Mouse (Mus musculus): ENCODE results near the gene Cfap45. TPM values are rescaled to one million over a fixed set of nuclear protein-coding genes. Genes with fewer than 3 reads are reported as not detected.
A peak's percentile ranks its signal among the peaks of the same experiment; 100 is the strongest.

Gene Cfap45
- total RNA-seq, 2 experiments from 2014 or later, result 4.5 to 5.2 TPM

GRCm38 (mm10) chr1:172509983-172510382 lies 10.6 kb upstream of the Cfap45 start:
- no peak for TF ChIP-seq CTCF (IDR thresholded peaks at IDR 0.05)
- intact Hi-C loops (cut with DNase I), result no loop called here
- DNase-seq (ENCODE audit: extremely low spot score in 1 of 2, low spot score in 2 of 2), result no peak
- Histone ChIP-seq H3K4me3 (no peak overlapping the region), H3K27ac (no peak overlapping the region)

DNA sequence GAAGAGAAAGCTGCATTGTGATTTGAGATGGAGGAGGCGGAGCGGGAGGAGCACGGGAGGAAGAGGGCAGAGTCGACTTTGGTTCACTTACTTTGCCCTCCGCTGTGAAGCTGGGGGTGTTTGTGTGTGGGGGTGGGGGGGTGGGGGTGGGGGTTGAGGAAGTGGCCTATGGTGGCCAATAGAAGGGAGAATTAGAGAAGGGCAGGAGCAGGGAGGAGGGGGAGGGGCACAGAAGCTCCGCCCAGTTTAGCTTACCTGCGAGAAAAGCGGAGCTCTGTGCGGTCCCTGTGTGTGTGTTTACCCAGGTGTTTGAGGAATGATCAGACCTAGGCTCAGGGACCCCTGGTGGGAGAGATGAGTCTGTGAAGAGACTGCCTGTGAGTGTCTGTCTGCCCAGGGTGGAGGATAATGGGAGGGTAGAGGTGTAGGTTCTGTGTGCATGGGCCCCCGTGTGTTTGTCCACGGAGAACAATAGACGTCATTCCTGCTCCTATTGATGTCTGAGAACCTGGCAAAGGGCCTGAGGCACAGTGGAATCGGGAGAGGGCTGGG lies 10.1 kb upstream of the Cfap45 start:
- TF ChIP-seq CTCF (IDR thresholded peaks at IDR 0.05), result no peak
- Histone ChIP-seq H3K27ac (no peak overlapping the region), H3K4me3 (no peak overlapping the region)
- intact Hi-C loops (cut with DNase I), result no loop called here
- DNase-seq (ENCODE audit: extremely low spot score in 1 of 2, low spot score in 2 of 2), result no peak

DNA sequence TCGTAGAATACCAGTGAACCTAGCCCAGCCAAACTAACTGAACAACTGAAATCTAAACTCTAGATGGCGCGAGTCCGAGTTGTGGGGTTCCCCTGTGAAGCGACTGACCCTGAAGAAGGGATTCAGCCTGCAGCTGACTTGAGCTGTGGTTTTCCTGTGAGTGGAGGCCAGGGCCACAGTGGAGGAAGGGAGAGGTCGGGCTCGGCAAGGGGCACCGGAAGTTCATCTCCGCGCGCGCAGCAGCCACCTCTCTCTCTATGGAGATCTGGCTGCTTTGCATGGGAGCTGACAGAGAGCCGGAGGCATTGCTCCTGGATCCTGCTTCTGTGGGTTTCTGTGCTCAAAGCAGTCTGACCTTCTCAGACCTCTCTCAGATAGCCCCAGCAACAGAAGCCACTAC lies 7.6 kb upstream of the Cfap45 start:
- peak; percentile 17 for TF ChIP-seq CTCF (IDR thresholded peaks at IDR 0.05)
- intact Hi-C loops (cut with DNase I), result no loop called here
- Histone ChIP-seq H3K27ac (peak overlapping the region; percentile 16; the same call in 1 of the 2 replicates), H3K4me3 (no peak overlapping the region)
- DNase-seq (ENCODE audit: extremely low spot score in 1 of 2, low spot score in 2 of 2), result no peak

DNA sequence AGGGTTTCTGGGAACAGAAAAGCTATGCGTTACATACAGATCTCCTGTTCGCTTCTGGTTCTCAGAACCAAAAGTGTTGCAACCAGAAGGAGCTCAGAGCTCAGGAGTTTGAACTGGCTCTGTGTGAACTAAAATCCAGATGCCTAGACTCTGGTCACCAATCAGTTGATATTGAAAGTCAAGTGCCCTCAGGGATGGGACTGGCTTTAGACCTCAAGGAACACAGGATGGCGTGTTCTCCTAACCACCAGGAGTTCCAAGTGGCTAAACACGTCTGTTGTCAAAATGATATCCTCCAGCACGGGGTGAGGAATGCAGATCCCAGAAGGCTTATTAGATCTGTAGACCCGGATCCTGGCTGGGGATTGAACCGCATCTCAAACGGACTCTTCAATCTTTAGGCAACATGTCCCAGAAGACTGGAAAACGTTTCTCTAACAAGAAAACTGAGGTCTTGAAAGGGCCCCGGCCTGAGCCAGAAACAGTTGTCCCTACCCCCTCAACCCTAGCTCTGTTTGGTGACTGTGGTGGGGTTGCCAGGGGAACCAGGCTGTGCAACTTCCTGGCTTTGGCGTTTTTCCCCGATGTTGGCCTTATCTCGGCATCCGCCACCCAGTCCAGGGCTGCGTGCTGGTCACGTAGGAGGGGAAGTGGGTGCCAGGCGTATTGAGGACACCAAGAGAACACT lies 6.9 kb upstream of the Cfap45 start:
- intact Hi-C loops (cut with DNase I), result no loop called here
- peak overlapping the region; percentile 16; the same call in 1 of the 2 replicates for H3K27ac ChIP-seq

GRCm38 (mm10) chr1:172514213-172514529 lies 6.4 kb upstream of the Cfap45 start:
- TF ChIP-seq CTCF (IDR thresholded peaks at IDR 0.05), result no peak
- Histone ChIP-seq H3K4me3 (no peak overlapping the region), H3K27ac (no peak overlapping the region; the same call in 1 of the 2 replicates)
- intact Hi-C loops (cut with DNase I), result no loop called here
- DNase-seq (ENCODE audit: extremely low spot score in 1 of 2, low spot score in 2 of 2), result no peak

More for the DNA sequence above, 6.9 kb upstream of the Cfap45 start:
- peak in 1 of 2 experiments; percentile 23 for DNase-seq (ENCODE audit: extremely low spot score in 1 of 2, low spot score in 2 of 2)
- TF ChIP-seq CTCF (IDR thresholded peaks at IDR 0.05), result no peak
- H3K4me3 ChIP-seq, result no peak overlapping the region

DNA sequence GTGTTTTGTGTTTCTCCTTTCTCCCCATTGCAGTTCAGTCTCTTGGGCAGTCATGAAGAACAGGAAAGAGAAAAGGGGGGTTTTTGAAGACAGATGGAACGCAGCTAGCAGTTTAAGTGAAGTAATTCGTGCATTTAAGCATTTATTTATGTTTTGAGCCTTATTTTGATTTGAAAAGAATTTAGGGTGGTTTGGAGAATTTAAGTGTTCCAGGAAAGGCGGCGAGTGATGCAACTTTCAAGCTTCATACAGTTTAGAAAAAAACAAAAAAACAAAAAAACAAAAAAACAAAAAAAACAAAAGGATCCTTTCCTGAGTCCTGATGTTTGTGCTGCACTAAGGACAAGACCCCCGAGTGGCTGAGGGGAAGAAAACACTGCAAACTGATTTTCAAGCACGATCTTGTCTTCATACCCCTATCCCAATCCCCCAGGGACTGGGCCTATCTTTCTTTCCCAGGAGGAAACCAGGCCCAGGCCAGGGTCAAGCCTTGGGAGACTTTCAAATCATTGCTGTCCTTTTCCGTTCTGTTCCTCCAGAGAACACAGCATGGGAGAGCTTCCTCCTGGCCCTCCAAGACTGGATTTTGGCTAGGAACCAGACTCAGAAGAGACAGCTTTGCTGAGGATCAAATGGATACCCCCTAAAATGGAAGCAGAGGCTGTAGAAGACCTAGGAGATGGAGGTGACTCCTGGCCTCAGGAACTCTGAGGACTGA lies 5.9 kb upstream of the Cfap45 start:
- TF ChIP-seq CTCF (IDR thresholded peaks at IDR 0.05), result no peak
- no peak overlapping the region for H3K4me3 ChIP-seq
- no peak for DNase-seq (ENCODE audit: extremely low spot score in 1 of 2, low spot score in 2 of 2)
- no peak overlapping the region; the same call in 1 of the 2 replicates for H3K27ac ChIP-seq
- intact Hi-C loops (cut with DNase I), result no loop called here

- no peak for TF ChIP-seq CTCF (IDR thresholded peaks at IDR 0.05)
Measured at GRCm38 (mm10) chr1:172515396-172515795, 5.2 kb upstream of the Cfap45 start.

GRCm38 (mm10) chr1:172518013-172518412 lies 2.6 kb upstream of the Cfap45 start:
- no peak for DNase-seq (ENCODE audit: extremely low spot score in 1 of 2, low spot score in 2 of 2)
- intact Hi-C loops (cut with DNase I), result no loop called here
- Histone ChIP-seq H3K4me3 (no peak overlapping the region), H3K27ac (no peak overlapping the region)
- peak; percentile 56 for TF ChIP-seq CTCF (IDR thresholded peaks at IDR 0.05)

More at GRCm38 (mm10) chr1:172515396-172515795, 5.2 kb upstream of the Cfap45 start:
- DNase-seq (ENCODE audit: extremely low spot score in 1 of 2, low spot score in 2 of 2), result no peak
- intact Hi-C loops (cut with DNase I), result no loop called here
- no peak overlapping the region for H3K27ac ChIP-seq
- no peak overlapping the region for H3K4me3 ChIP-seq

GRCm38 (mm10) chr1:172519644-172520043 lies 957 bp upstream of the Cfap45 start:
- no peak for DNase-seq (ENCODE audit: extremely low spot score in 1 of 2, low spot score in 2 of 2)
- no peak for TF ChIP-seq CTCF (IDR thresholded peaks at IDR 0.05)
- no peak overlapping the region for H3K4me3 ChIP-seq
- intact Hi-C loops (cut with DNase I), result no loop called here
- H3K27ac ChIP-seq, result no peak overlapping the region

GRCm38 (mm10) chr1:172522524-172522923 lies 1.9 kb downstream of the Cfap45 start:
- no peak for TF ChIP-seq CTCF (IDR thresholded peaks at IDR 0.05)
- DNase-seq (ENCODE audit: extremely low spot score in 1 of 2, low spot score in 2 of 2), result no peak
- intact Hi-C loops (cut with DNase I), result no loop called here
- Histone ChIP-seq H3K4me3 (no peak overlapping the region), H3K27ac (no peak overlapping the region)

GRCm38 (mm10) chr1:172523699-172524101 lies 3.1 kb downstream of the Cfap45 start:
- H3K4me3 ChIP-seq, result no peak overlapping the region
- TF ChIP-seq CTCF (IDR thresholded peaks at IDR 0.05), result no peak
- no peak for DNase-seq (ENCODE audit: extremely low spot score in 1 of 2, low spot score in 2 of 2)
- intact Hi-C loops (cut with DNase I), result no loop called here
- H3K27ac ChIP-seq, result no peak overlapping the region

DNA sequence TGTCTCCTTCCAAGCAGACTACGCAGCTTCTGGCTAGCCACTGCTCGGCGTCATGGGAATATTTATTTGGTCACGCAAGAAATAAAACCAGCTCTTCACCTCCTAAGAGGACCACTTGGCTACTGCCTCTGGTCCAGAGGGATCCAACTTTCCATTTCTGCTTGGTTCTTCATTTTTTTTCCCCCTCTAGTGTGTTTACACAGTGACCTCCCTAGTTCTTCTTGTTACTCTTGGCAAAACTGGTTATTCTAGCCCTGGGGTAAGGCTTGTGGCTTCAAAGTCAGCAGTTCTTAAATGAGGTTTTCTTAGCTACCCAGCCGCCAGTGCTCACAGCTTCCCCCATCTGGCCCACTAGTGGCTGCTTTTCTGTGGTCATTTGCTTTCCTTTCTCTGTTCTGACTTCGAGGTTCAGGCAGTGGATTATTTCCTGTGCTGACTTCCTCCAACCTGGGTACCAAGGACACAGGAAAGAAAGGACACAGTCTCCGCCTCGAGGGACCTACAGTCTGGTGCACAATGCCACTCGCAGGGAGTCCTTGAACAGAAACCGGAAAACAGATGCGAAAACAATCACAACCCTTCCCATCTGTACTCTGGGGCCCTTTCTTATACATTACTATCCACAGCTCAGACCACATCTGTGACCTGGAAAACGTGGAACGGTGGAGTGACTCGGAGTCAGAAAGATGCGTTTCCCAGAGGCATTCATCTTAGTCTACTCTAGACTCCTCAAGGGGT lies 4.6 kb downstream of the Cfap45 start:
- no peak for DNase-seq (ENCODE audit: extremely low spot score in 1 of 2, low spot score in 2 of 2)
- Histone ChIP-seq H3K27ac (no peak overlapping the region), H3K4me3 (no peak overlapping the region)
- TF ChIP-seq CTCF (IDR thresholded peaks at IDR 0.05), result peak; percentile 25
- intact Hi-C loops (cut with DNase I), result no loop called here
